Mouse (Mus musculus): ENCODE measurements around the gene Vmp1. TPM values are rescaled to one million over a fixed set of nuclear protein-coding genes. Genes with fewer than 3 reads are reported as not detected.

Gene Vmp1
- total and polyA plus RNA-seq, 3 experiments = 80.9 to 209 (median 167) TPM

GRCm38 (mm10) chr11:86618548-86619335 is 64.9 kb downstream of the Vmp1 start:
- Histone ChIP-seq H3K79me2 (replicated peaks; ENCODE audit: control insufficient read depth, extremely low read depth, insufficient read depth, poor library complexity, severe bottlenecking) (peaks cover 21% of the 10 kb centered on the region), H3K4me1 (ENCODE audit: control insufficient read depth in 1 of 2, insufficient read depth in 2 of 2) (peaks cover 32 to 86% of the 10 kb centered on the region in 2 experiments), H3K36me3 (replicated peaks in 1 of 2; ENCODE audit: control insufficient read depth in 1 of 2, insufficient read depth in 1 of 2, low read length in 1 of 2) (peaks cover 6 to 16% of the 10 kb centered on the region in 2 experiments), H3K4me3 (replicated peaks in 1 of 3; ENCODE audit: low read depth in 2 of 3, low read length in 2 of 3, poor library complexity in 1 of 3) (no peak overlapping the region), H3K4me2 (ENCODE audit: insufficient read depth, low read depth, poor library complexity, severe bottlenecking) (peak overlapping the region; percentile 2; the same call in 1 of the 2 replicates), H3K27ac (ENCODE audit: insufficient read depth, low read depth) (peak overlapping the region; percentile 89), H3K9ac (ENCODE audit: insufficient read depth, low read depth) (no peak overlapping the region), H3K27me3 (replicated peaks) (no peaks in the 10 kb centered on the region), H3K9me3 (replicated peaks; ENCODE audit: low read length) (no peaks in the 10 kb centered on the region)
- DNase-seq (ENCODE audit: extremely low read depth) = peak; percentile 62
- dilution Hi-C loops (cut with MboI; ENCODE audit: extremely low pct_ligation_motif_present, extremely low pct_unique_long_range_greater_than_20kb, low sequenced_read_pairs) (no loop called here), in situ Hi-C loops (cut with MboI; ENCODE audit: low pct_ligation_motif_present, low pct_unique_long_range_greater_than_20kb, low sequenced_read_pairs) (no loop called here)
- TF ChIP-seq MEF2A (IDR thresholded peaks at IDR 0.05; ENCODE audit: borderline replicate concordance, low read depth, low read length) (peak; percentile 71; the same call in 1 of the 2 replicates), BHLHE40 (IDR thresholded peaks at IDR 0.05; ENCODE audit: low read depth, low read length) (peak; percentile 39; the same call in 1 of the 2 replicates), TBP (conservative IDR thresholded peaks at IDR 0.05; ENCODE audit: low read depth, low read length) (0 out of 2 replicates have a peak, but pooled peaks have one; percentile 28), ETS1 (conservative IDR thresholded peaks at IDR 0.05; ENCODE audit: low read depth, low read length) (peak; percentile 78), HCFC1 (IDR thresholded peaks at IDR 0.05; ENCODE audit: low read depth, low read length) (no peak), RAD21 (IDR thresholded peaks at IDR 0.05; ENCODE audit: low read depth, low read length) (peak; percentile 4), UBTF (IDR thresholded peaks at IDR 0.05; ENCODE audit: low read depth, low read length) (0 out of 2 replicates have a peak, but pooled peaks have one; percentile 76), CTCF (conservative IDR thresholded peaks at IDR 0.05 in 1 of 2, IDR thresholded peaks at IDR 0.05 in 1 of 2; ENCODE audit: low read depth in 2 of 2, low read length in 2 of 2) (no peak), USF1 (IDR thresholded peaks at IDR 0.05; ENCODE audit: low read depth, low read length) (no peak), GABPA (IDR thresholded peaks at IDR 0.05; ENCODE audit: insufficient replicate concordance, low read depth, low read length) (no peak), PAX5 (IDR thresholded peaks at IDR 0.05; ENCODE audit: low read length) (no peak), JUND (conservative IDR thresholded peaks at IDR 0.05; ENCODE audit: low read depth, low read length) (peak; percentile 57; the same call in 1 of the 2 replicates), E2F4 (IDR thresholded peaks at IDR 0.05; ENCODE audit: insufficient replicate concordance, low read depth, low read length) (0 out of 2 replicates have a peak, but pooled peaks have one; percentile 17), ZNF384 (IDR thresholded peaks at IDR 0.05; ENCODE audit: low read depth, low read length) (peak; percentile 65), ZKSCAN1 (IDR thresholded peaks at IDR 0.05; ENCODE audit: borderline replicate concordance, low read depth, low read length) (no peak), JUN (IDR thresholded peaks at IDR 0.05; ENCODE audit: insufficient read depth, low read depth, low read length) (no peak), POLR2A (IDR thresholded peaks at IDR 0.05; ENCODE audit: low read depth, low read length) (no peak), NELFE (IDR thresholded peaks at IDR 0.05; ENCODE audit: low read depth, low read length) (no peak), ZMIZ1 (IDR thresholded peaks at IDR 0.05; ENCODE audit: low read depth, low read length) (no peak), POLR2AphosphoS2 (IDR thresholded peaks at IDR 0.05; ENCODE audit: low read depth, low read length) (no peak), MAFK (IDR thresholded peaks at IDR 0.05; ENCODE audit: insufficient replicate concordance, low read length) (peak; percentile 99), RCOR1 (conservative IDR thresholded peaks at IDR 0.05; ENCODE audit: low read depth, low read length) (0 out of 2 replicates have a peak, but pooled peaks have one; percentile 73), MAX (IDR thresholded peaks at IDR 0.05; ENCODE audit: low read length) (peak; percentile 41; the same call in 1 of the 2 replicates), USF2 (conservative IDR thresholded peaks at IDR 0.05; ENCODE audit: low read depth, low read length) (no peak), MAZ (IDR thresholded peaks at IDR 0.05; ENCODE audit: low read depth, low read length) (0 out of 2 replicates have a peak, but pooled peaks have one; percentile 34), MYC (IDR thresholded peaks at IDR 0.05; ENCODE audit: low read depth, low read length) (no peak), KAT2A (IDR thresholded peaks at IDR 0.05; ENCODE audit: insufficient replicate concordance, low read length) (no peak), TCF12 (IDR thresholded peaks at IDR 0.05; ENCODE audit: low read depth, low read length) (peak; percentile 41; the same call in 1 of the 2 replicates), CHD1 (IDR thresholded peaks at IDR 0.05; ENCODE audit: low read depth, low read length) (0 out of 2 replicates have a peak, but pooled peaks have one; percentile 46), CHD2 (IDR thresholded peaks at IDR 0.05; ENCODE audit: low read length) (peak; percentile 57; the same call in 1 of the 2 replicates), SMC3 (IDR thresholded peaks at IDR 0.05; ENCODE audit: low read depth, low read length) (no peak; the same call in 1 of the 2 replicates), MXI1 (IDR thresholded peaks at IDR 0.05; ENCODE audit: low read depth, low read length) (peak; percentile 54; the same call in 1 of the 2 replicates), NRF1 (IDR thresholded peaks at IDR 0.05; ENCODE audit: low read depth, low read length) (no peak), IRF4 (IDR thresholded peaks at IDR 0.05; ENCODE audit: low read depth, low read length) (peak; percentile 68), EP300 (IDR thresholded peaks at IDR 0.05; ENCODE audit: low read length) (peak; percentile 63), SIN3A (IDR thresholded peaks at IDR 0.05; ENCODE audit: low read length) (peak; percentile 68), ELF1 (IDR thresholded peaks at IDR 0.05; ENCODE audit: low read depth, low read length) (0 out of 2 replicates have a peak, but pooled peaks have one; percentile 15), ZC3H11A (IDR thresholded peaks at IDR 0.05; ENCODE audit: low read depth, low read length) (no peak)

Data from CH12.LX (cell line).